Mouse (Mus musculus) spleen, adult 2 months (tissue): ENCODE measurements around the gene Cd7. TPM values are rescaled to one million over a fixed set of nuclear protein-coding genes. Genes with fewer than 3 reads are reported as not detected.

Experiments
- DNase-seq, 2 experiments: peaks; one replicate each; pipeline versions ENCODE4 v3.0.0 to v3.0.0-alpha.2; 2012 to 2021; ENCODE audit warnings: low spot score in 2 of 2, low read depth in 1 of 2
- H3K27ac ChIP-seq: fragments of 200-500 bp; 2 replicates; pipeline ENCODE4 v1.5.1; 2012; ENCODE audit warnings: low read length, inconsistent platforms; ENCODE audit not compliant: insufficient read depth
- H3K27me3 ChIP-seq: fragments of 200-500 bp; 2 replicates; pipeline ENCODE4 v1.6.1; 2012; ENCODE audit warnings: mild to moderate bottlenecking, moderate library complexity, low read length, inconsistent platforms; ENCODE audit not compliant: control insufficient read depth, insufficient read depth
- H3K36me3 ChIP-seq: fragments of 200-500 bp; 2 replicates; pipeline ENCODE4 v1.6.1; 2012; ENCODE audit warnings: mild to moderate bottlenecking, low read length, inconsistent platforms; ENCODE audit not compliant: control insufficient read depth, insufficient read depth
- H3K4me1 ChIP-seq: fragments of 200-500 bp; 2 replicates; pipeline ENCODE4 v1.6.1; 2011; ENCODE audit warnings: inconsistent platforms; ENCODE audit not compliant: control insufficient read depth, insufficient read depth, insufficient read length
- H3K4me3 ChIP-seq: fragments of 200-500 bp; 2 replicates; pipeline ENCODE4 v1.5.1; 2011; ENCODE audit warnings: mild to moderate bottlenecking, inconsistent platforms; ENCODE audit not compliant: insufficient read depth, insufficient read length; ENCODE audit errors: extremely low read depth
- CTCF ChIP-seq: fragments of 200-500 bp; IDR thresholded peaks from 2 replicates; pipeline ENCODE4 v1.5.1; 2011; ENCODE audit warnings: mild to moderate bottlenecking, inconsistent platforms; ENCODE audit not compliant: insufficient read depth, insufficient read length, insufficient replicate concordance; ENCODE audit errors: extremely low read depth
- POLR2A ChIP-seq: fragments of 200-500 bp; IDR thresholded peaks from 2 replicates; pipeline ENCODE4 v1.6.1; 2011; ENCODE audit warnings: low read depth, low read length, inconsistent platforms
- WGBS: fragments of 180-500 bp; shearing (Covaris S2); methylation state at CpG from one replicate; pipeline ENCODE4 v1.1.7; 2018; 5-methylcytosine and 5-hydroxymethylcytosine counted together
- polyA plus RNA-seq: library from polyadenylated mRNA; depleted of rRNA; stranded (reverse); fragments of >200 nt; gene quantifications from 2 replicates; pipeline ENCODE4 v1.2.3, GENCODE M21; 2012

The Cd7 gene
- polyA plus RNA-seq, 1 experiment: 63.0 TPM

- Histone ChIP-seq H3K4me1 (no peaks in the 10 kb centered on the region), H3K36me3 (no peaks in the 10 kb centered on the region), H3K27me3 (no peaks in the 10 kb centered on the region), H3K4me3 (no peak overlapping the region), H3K27ac (no peak overlapping the region)
- no peak for DNase-seq
- TF ChIP-seq CTCF: no peak
- no peak for TF ChIP-seq POLR2A
- WGBS: 93% methylated on average over 4 of the region's 4 CpGs
Observed at GRCm38 (mm10) chr11:121059471-121059870, 20.3 kb upstream of the Cd7 start.

DNA sequence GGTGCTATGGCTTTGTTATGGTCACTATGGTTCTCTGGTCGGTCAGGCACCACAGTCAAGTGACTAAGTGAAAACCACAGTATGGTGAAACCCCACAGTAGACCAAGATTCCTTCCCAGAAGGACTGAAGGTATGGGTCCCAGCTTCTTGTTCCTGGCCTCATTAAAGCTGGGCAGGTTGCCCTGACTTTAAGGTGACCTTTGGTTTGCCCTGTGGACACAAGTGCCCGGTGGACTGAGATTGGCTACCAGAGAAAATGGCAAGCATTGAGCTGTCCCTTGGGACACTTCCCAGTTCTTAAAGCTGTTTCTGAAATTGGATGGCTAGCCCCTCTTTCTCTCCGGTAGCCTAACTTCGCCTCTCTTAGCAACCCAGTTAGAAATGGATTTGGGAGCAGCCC is 19.7 kb upstream of the Cd7 start:
- DNase-seq: no peak
- Histone ChIP-seq H3K27me3 (no peaks in the 10 kb centered on the region), H3K27ac (no peak overlapping the region), H3K36me3 (no peaks in the 10 kb centered on the region), H3K4me1 (no peaks in the 10 kb centered on the region), H3K4me3 (no peak overlapping the region)
- TF ChIP-seq CTCF (no peak), POLR2A (no peak)
- 91% methylated on average over 4 of the region's 4 CpGs for WGBS

GRCm38 (mm10) chr11:121058122-121058521 is 18.9 kb upstream of the Cd7 start:
- WGBS: 81% methylated on average over 5 of the region's 5 CpGs
- Histone ChIP-seq H3K27ac (no peak overlapping the region), H3K27me3 (no peaks in the 10 kb centered on the region), H3K4me1 (no peaks in the 10 kb centered on the region), H3K36me3 (no peaks in the 10 kb centered on the region), H3K4me3 (no peak overlapping the region)
- no peak for DNase-seq
- TF ChIP-seq POLR2A: no peak
- no peak for TF ChIP-seq CTCF

GRCm38 (mm10) chr11:121056536-121057236 is 17.5 kb upstream of the Cd7 start:
- 66% methylated on average over 7 of the region's 7 CpGs for WGBS
- no peaks in the 10 kb centered on the region for H3K27me3 ChIP-seq
- no peaks in the 10 kb centered on the region for H3K4me1 ChIP-seq
- no peak overlapping the region for H3K4me3 ChIP-seq
- no peak for DNase-seq
- H3K36me3 ChIP-seq: no peaks in the 10 kb centered on the region
- TF ChIP-seq CTCF: no peak
- TF ChIP-seq POLR2A: no peak
- no peak overlapping the region for H3K27ac ChIP-seq

- no peaks in the 10 kb centered on the region for H3K27me3 ChIP-seq
- 22% methylated on average over 8 of the region's 8 CpGs for WGBS
- TF ChIP-seq CTCF: peak; percentile 79; the same call in 1 of the 2 replicates
- no peak for TF ChIP-seq POLR2A
- no peaks in the 10 kb centered on the region for H3K36me3 ChIP-seq
- H3K27ac ChIP-seq: no peak overlapping the region
- H3K4me1 ChIP-seq: no peaks in the 10 kb centered on the region
- no peak overlapping the region for H3K4me3 ChIP-seq
- DNase-seq: peak; percentile 33 to 66
Observed at GRCm38 (mm10) chr11:121053536-121053935, 14.3 kb upstream of the Cd7 start.

DNA sequence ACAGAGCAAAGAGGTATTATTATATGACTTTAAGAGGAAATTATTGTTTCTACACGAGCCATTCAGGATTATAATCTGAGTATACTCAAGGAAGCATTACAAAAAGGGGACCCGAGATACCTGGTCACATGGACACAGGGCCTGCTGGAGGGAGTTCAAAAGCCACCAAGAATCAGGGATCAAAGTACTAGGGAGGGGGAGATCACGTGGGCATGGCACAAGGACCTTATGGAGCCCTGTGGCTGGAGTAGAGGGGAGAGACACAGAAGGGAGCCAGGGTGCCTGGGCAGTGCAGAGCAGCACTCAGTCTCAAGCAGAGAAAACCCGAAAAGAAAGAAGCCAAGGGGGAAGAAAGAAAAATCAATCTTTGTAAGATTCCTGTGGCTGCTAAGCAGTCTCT is 13.2 kb upstream of the Cd7 start:
- no peak overlapping the region for H3K27ac ChIP-seq
- no peaks in the 10 kb centered on the region for H3K27me3 ChIP-seq
- 83% methylated on average over 4 of the region's 4 CpGs for WGBS
- H3K4me1 ChIP-seq: no peaks in the 10 kb centered on the region
- no peaks in the 10 kb centered on the region for H3K36me3 ChIP-seq
- no peak for DNase-seq
- no peak overlapping the region for H3K4me3 ChIP-seq
- TF ChIP-seq CTCF (no peak), POLR2A (no peak)

GRCm38 (mm10) chr11:121051793-121052192 is 12.6 kb upstream of the Cd7 start:
- 88% methylated on average over 1 of the region's 1 CpGs for WGBS
- DNase-seq: no peak
- H3K36me3 ChIP-seq: no peaks in the 10 kb centered on the region
- no peak overlapping the region for H3K4me3 ChIP-seq
- no peak overlapping the region for H3K27ac ChIP-seq
- TF ChIP-seq CTCF (no peak), POLR2A (no peak)
- no peaks in the 10 kb centered on the region for H3K4me1 ChIP-seq
- no peaks in the 10 kb centered on the region for H3K27me3 ChIP-seq
